Mouse (Mus musculus) limb, embryonic 15.5 days (tissue): Measurements from ENCODE around the gene Gm906. TPM values are rescaled to one million over a fixed set of nuclear protein-coding genes. Genes with fewer than 3 reads are reported as not detected.
"Not testable (repeated sequence)": the region's sequence is repeated elsewhere in the genome, so short reads cannot be mapped to it uniquely, and the experiment has no call there.

ENCODE experiments used
- ATAC-seq: fragments of 200-750 bp; cut with Nextera tagmentation; 2 replicates; pipeline ENCODE4 v1.8.0; 2017; ENCODE audit warnings: low read depth, moderate TSS enrichment; ENCODE audit not compliant: insufficient number of reproducible peaks, low FRiP score, low TSS enrichment
- H3K27ac ChIP-seq: fragments of 300-500 bp; sonication (generic); 2 replicates; pipeline ENCODE4 v1.5.1; 2015; ENCODE audit warnings: moderate library complexity, mild to moderate bottlenecking, inconsistent platforms
- H3K27me3 ChIP-seq: fragments of 300-500 bp; sonication (generic); 2 replicates; pipeline ENCODE4 v1.6.1; 2015; ENCODE audit warnings: inconsistent platforms
- H3K36me3 ChIP-seq: fragments of 300-500 bp; sonication (generic); 2 replicates; pipeline ENCODE4 v1.6.1; 2015; ENCODE audit warnings: inconsistent platforms
- H3K4me1 ChIP-seq: fragments of 300-500 bp; sonication (generic); 2 replicates; pipeline ENCODE4 v1.6.1; 2015; ENCODE audit warnings: inconsistent platforms
- H3K4me2 ChIP-seq: fragments of 300-500 bp; sonication (generic); 2 replicates; pipeline ENCODE4 v1.6.1; 2015; ENCODE audit warnings: mild to moderate bottlenecking, inconsistent platforms
- H3K4me3 ChIP-seq: fragments of 300-500 bp; sonication (generic); 2 replicates; pipeline ENCODE4 v1.5.1; 2015; ENCODE audit warnings: mild to moderate bottlenecking, inconsistent platforms
- H3K9ac ChIP-seq: fragments of 300-500 bp; sonication (generic); 2 replicates; pipeline ENCODE4 v1.6.1; 2015; ENCODE audit warnings: inconsistent platforms
- H3K9me3 ChIP-seq: fragments of 300-500 bp; sonication (generic); 2 replicates; pipeline ENCODE4 v1.6.1; 2016; ENCODE audit warnings: inconsistent platforms
- WGBS: fragments of 180-500 bp; shearing (Covaris S2); methylation state at CpG from one replicate; pipeline ENCODE4 v1.1.7; 2015; 5-methylcytosine and 5-hydroxymethylcytosine counted together
- microRNA-seq: library from miRNA; unstranded; fragments of <30 nt; microRNA quantifications from one replicate; pipeline ENCODE4, GENCODE M21; 2016
- polyA plus RNA-seq: library from polyadenylated mRNA; unstranded; fragments of >200 nt; fragmentation: Nextera tagmentation; extraction: Ambion mirVana; gene quantifications from 2 replicates; pipeline ENCODE4 v1.2.1, GENCODE M21; 2015

The Gm906 gene
- polyA plus RNA-seq, result not detected in 2 replicates

- WGBS, result 74% methylated on average over 3 of the region's 3 CpGs
- not testable (repeated sequence) for H3K4me1 ChIP-seq, H3K4me2 ChIP-seq, H3K27me3 ChIP-seq, H3K36me3 ChIP-seq, H3K9ac ChIP-seq, ATAC-seq, H3K9me3 ChIP-seq, H3K4me3 ChIP-seq, H3K27ac ChIP-seq
These were observed at the start of gene Gm906 for GRCm38 (mm10) chr13:50250208-50250607. Gene Gm906 (minus strand): TSS chr13:50250308.

GRCm38 (mm10) chr13:50283308-50283707, 33.2 kb upstream of the Gm906 start:
- H3K27me3 ChIP-seq, H3K4me3 ChIP-seq, H3K4me1 ChIP-seq, ATAC-seq, H3K9me3 ChIP-seq, H3K36me3 ChIP-seq, H3K27ac ChIP-seq, H3K4me2 ChIP-seq, H3K9ac ChIP-seq: not testable (repeated sequence)
- WGBS, result 94% methylated on average over 2 of the region's 4 CpGs

- 87% methylated on average over 3 of the region's 3 CpGs for WGBS
- no peaks in the 10 kb centered on the region for H3K27me3 ChIP-seq
- no peak overlapping the region for H3K27ac ChIP-seq
- no peak overlapping the region for H3K4me3 ChIP-seq
- H3K4me2 ChIP-seq, result no peak overlapping the region
- H3K9me3 ChIP-seq, result no peaks in the 10 kb centered on the region
- H3K4me1 ChIP-seq, result no peaks in the 10 kb centered on the region
- H3K9ac ChIP-seq, result no peak overlapping the region
- no peaks in the 10 kb centered on the region for H3K36me3 ChIP-seq
- no peak for ATAC-seq
These were observed 13.6 kb downstream of the Gm906 start for GRCm38 (mm10) chr13:50236487-50236886.

- not testable (repeated sequence) for H3K27me3 ChIP-seq, H3K27ac ChIP-seq, H3K4me3 ChIP-seq, H3K9ac ChIP-seq, H3K4me2 ChIP-seq, H3K9me3 ChIP-seq, H3K4me1 ChIP-seq, H3K36me3 ChIP-seq, ATAC-seq
- WGBS, result 0% methylated on average over 1 of the region's 1 CpGs
These were observed 38.3 kb downstream of the Gm906 start for GRCm38 (mm10) chr13:50211842-50212241.

- not testable (repeated sequence) for H3K9me3 ChIP-seq, H3K9ac ChIP-seq, ATAC-seq, H3K27ac ChIP-seq, H3K4me3 ChIP-seq, H3K4me2 ChIP-seq, H3K36me3 ChIP-seq, H3K27me3 ChIP-seq, H3K4me1 ChIP-seq
These were observed 39.9 kb downstream of the Gm906 start for GRCm38 (mm10) chr13:50210191-50210590.

GRCm38 (mm10) chr13:50209651-50210050, 40.5 kb downstream of the Gm906 start:
- WGBS, result 88% methylated on average over 2 of the region's 2 CpGs
- not testable (repeated sequence) for H3K27me3 ChIP-seq

GRCm38 (mm10) chr13:50207966-50208365, 42.1 kb downstream of the Gm906 start:
- Histone ChIP-seq H3K9ac (no peak overlapping the region), H3K27me3 (no peaks in the 10 kb centered on the region), H3K27ac (no peak overlapping the region), H3K9me3 (no peaks in the 10 kb centered on the region), H3K4me1 (no peaks in the 10 kb centered on the region), H3K4me2 (no peak overlapping the region), H3K36me3 (no peaks in the 10 kb centered on the region), H3K4me3 (no peak overlapping the region)
- WGBS, result 87% methylated on average over 12 of the region's 12 CpGs
- ATAC-seq, result no peak

More at GRCm38 (mm10) chr13:50209651-50210050, 40.5 kb downstream of the Gm906 start:
- not testable (repeated sequence) for ATAC-seq, H3K9ac ChIP-seq, H3K9me3 ChIP-seq, H3K4me2 ChIP-seq, H3K36me3 ChIP-seq, H3K4me1 ChIP-seq, H3K27ac ChIP-seq, H3K4me3 ChIP-seq

GRCm38 (mm10) chr13:50196831-50197230, 53.3 kb downstream of the Gm906 start:
- H3K4me3 ChIP-seq, H3K4me2 ChIP-seq, H3K27me3 ChIP-seq, H3K4me1 ChIP-seq, H3K9ac ChIP-seq, H3K27ac ChIP-seq, ATAC-seq, H3K36me3 ChIP-seq, H3K9me3 ChIP-seq: not testable (repeated sequence)

Small RNAs within 50 kb of the gene (microRNA-seq; reads per million reads assigned to microRNA genes)
- gene Gm24017, result not detected

Other genes starting within 250 kb of the Gm906 start
- gene Fbxw17, start 167.6 kb upstream of the Gm906 start, polyA plus RNA-seq, result 28.4 and 34.1 TPM in 2 replicates
- not detected in 2 replicates for gene Gm47429, start 193.6 kb upstream of the Gm906 start, polyA plus RNA-seq
- not detected in 2 replicates for gene Nutm2, start 217.0 kb upstream of the Gm906 start, polyA plus RNA-seq